Mouse (Mus musculus) cerebellum, adult 8-10 months (tissue): ENCODE results near the gene Upk3a.
A peak's percentile ranks its signal among the peaks of the same experiment; 100 is the strongest.

Experiments
- DNase-seq: peaks from one replicate; pipeline ENCODE4 v3.0.0; 2022

Upk3a gene

GRCm38 (mm10) chr15:85054098-85054497 is 37.2 kb downstream of the Upk3a start:
- no peak for DNase-seq

GRCm38 (mm10) chr15:85055186-85055585 is 38.2 kb downstream of the Upk3a start:
- no peak for DNase-seq

GRCm38 (mm10) chr15:85063421-85063820 is 46.5 kb downstream of the Upk3a start:
- DNase-seq: no peak

GRCm38 (mm10) chr15:85070561-85070960 is 53.6 kb downstream of the Upk3a start:
- peak; percentile 48 for DNase-seq
